Mouse (Mus musculus) MEL (cell line): Measurements from ENCODE around the gene Gm26566. TPM values are rescaled to one million over a fixed set of nuclear protein-coding genes. Genes with fewer than 3 reads are reported as not detected.
A peak's percentile ranks its signal among the peaks of the same experiment; 100 is the strongest.
"Not testable (repeated sequence)": the region's sequence is repeated elsewhere in the genome, so short reads cannot be mapped to it uniquely, and the experiment has no call there.

Experiments
- DNase-seq: peaks from one replicate; pipeline ENCODE4 v3.0.0; 2011; ENCODE audit warnings: low read depth, low spot score
- H3K27ac ChIP-seq: 2 replicates; pipeline ENCODE4 v1.5.1; 2012; ENCODE audit warnings: low read depth, mild to moderate bottlenecking, control low read depth, low read length, moderate library complexity; ENCODE audit not compliant: control insufficient read depth
- H3K27me3 ChIP-seq, 2 experiments: fragments of 150-350 bp in 1 of 2; sonication (generic) in 1 of 2; 2 replicates each; pipeline ENCODE4 v1.6.1; 2012; ENCODE audit warnings: low read length in 2 of 2, mild to moderate bottlenecking in 2 of 2, improper control_type of control experiment in 1 of 2, moderate library complexity in 1 of 2; ENCODE audit not compliant: insufficient read depth in 2 of 2, control insufficient read depth in 1 of 2
- H3K36me3 ChIP-seq, 2 experiments: 2 replicates each; pipeline ENCODE4 v1.6.1; 2012 to 2014; ENCODE audit warnings: low read length in 2 of 2, improper control_type of control experiment in 1 of 2, inconsistent platforms in 1 of 2, mild to moderate bottlenecking in 1 of 2; ENCODE audit not compliant: insufficient read depth in 2 of 2, control insufficient read depth in 1 of 2
- H3K4me1 ChIP-seq, 2 experiments: fragments of 150-350 bp in 1 of 2; sonication (generic) in 1 of 2; 2 replicates each; pipeline ENCODE4 v1.6.1; 2012; ENCODE audit warnings: low read length in 2 of 2, improper control_type of control experiment in 1 of 2, mild to moderate bottlenecking in 1 of 2; ENCODE audit not compliant: insufficient read depth in 2 of 2, control insufficient read depth in 1 of 2
- H3K4me3 ChIP-seq, 2 experiments: fragments of 150-350 bp in 1 of 2; sonication (generic) in 1 of 2; 2 replicates each; pipeline ENCODE4 v1.5.1; 2012; ENCODE audit warnings: low read depth in 2 of 2, low read length in 2 of 2, mild to moderate bottlenecking in 2 of 2, moderate library complexity in 2 of 2, control low read depth in 1 of 2, improper control_type of control experiment in 1 of 2; ENCODE audit not compliant: control insufficient read depth in 1 of 2, insufficient read depth in 1 of 2
- H3K79me2 ChIP-seq: 2 replicates; pipeline ENCODE4 v1.6.1; 2012; ENCODE audit warnings: mild to moderate bottlenecking, low read length, moderate library complexity; ENCODE audit not compliant: control insufficient read depth, poor library complexity, insufficient read depth
- H3K9ac ChIP-seq: 2 replicates; pipeline ENCODE4 v1.6.1; 2012; ENCODE audit warnings: low read depth, mild to moderate bottlenecking, control low read depth, low read length, moderate library complexity; ENCODE audit not compliant: control insufficient read depth, poor library complexity, severe bottlenecking
- H3K9me3 ChIP-seq: fragments of 150-350 bp; sonication (generic); replicated peaks from 2 replicates; pipeline ENCODE4 v1.6.1; 2012; ENCODE audit warnings: mild to moderate bottlenecking, low read length, improper control_type of control experiment, moderate library complexity; ENCODE audit not compliant: insufficient read depth
- CTCF ChIP-seq, 3 experiments: IDR thresholded peaks in 2 of 3; conservative IDR thresholded peaks in 1 of 3; 2 replicates each; pipeline ENCODE4 v1.5.1; 2011 to 2012; ENCODE audit warnings: low read length in 3 of 3, low read depth in 2 of 3, mild to moderate bottlenecking in 2 of 3, improper control_type of control experiment in 1 of 3, inconsistent platforms in 1 of 3, mixed read lengths in 1 of 3, moderate library complexity in 1 of 3; ENCODE audit not compliant: control insufficient read depth in 1 of 3, insufficient read depth in 1 of 3, poor library complexity in 1 of 3, severe bottlenecking in 1 of 3
- polyA plus RNA-seq, 2 experiments: library from polyadenylated mRNA; stranded (reverse) in 1 of 2; unstranded in 1 of 2; fragments of >175 nt in 1 of 2; fragments of >200 nt in 1 of 2; gene quantifications; 2 replicates each; pipeline versions ENCODE4 v1.2.1 to v1.2.4; 2012; ENCODE audit warnings: low replicate concordance in 2 of 2, low read depth in 1 of 2; ENCODE audit not compliant: insufficient read length in 2 of 2, insufficient read depth in 1 of 2, missing spikeins in 1 of 2
- total RNA-seq: library from RNA; depleted of rRNA; stranded (reverse); fragments of 300-350 nt; gene quantifications from 2 replicates; pipeline ENCODE4 v1.2.3, GENCODE M21; 2012; rRNA removed

Gene Gm26566
- total and polyA plus RNA-seq, 3 experiments = 0.40 to 9.8 TPM; not detected in 1

DNA sequence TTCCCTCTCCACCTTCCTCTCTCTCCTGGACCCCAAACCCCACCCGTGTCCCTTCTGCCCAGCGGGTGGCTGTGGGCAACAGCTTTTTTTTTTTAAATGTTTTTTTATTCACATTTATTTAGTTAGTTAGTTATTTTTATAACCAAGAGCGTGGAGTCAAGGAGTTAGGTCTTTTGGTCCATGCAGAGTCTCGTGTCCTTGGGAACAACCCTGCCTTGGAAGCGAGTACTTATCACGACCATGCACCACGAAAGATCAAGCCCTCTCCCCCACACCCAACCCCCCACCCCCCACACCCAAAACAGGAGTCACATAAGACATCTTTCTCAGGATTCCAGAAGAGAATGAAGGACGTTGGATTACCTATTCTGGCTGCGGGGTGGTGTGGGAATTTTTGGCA, 40.7 kb downstream of the Gm26566 start:
- H3K4me1 ChIP-seq, DNase-seq, H3K4me3 ChIP-seq, H3K36me3 ChIP-seq, H3K9me3 ChIP-seq, H3K27me3 ChIP-seq, H3K27ac ChIP-seq, H3K79me2 ChIP-seq: not testable (repeated sequence)
- TF ChIP-seq CTCF (IDR thresholded peaks at IDR 0.05 in 2 of 3, conservative IDR thresholded peaks at IDR 0.05 in 1 of 3; ENCODE audit: control insufficient read depth in 1 of 3, insufficient read depth in 1 of 3, low read depth in 2 of 3, low read length in 3 of 3, poor library complexity in 1 of 3, severe bottlenecking in 1 of 3) = 0 out of 6 replicates have a peak, but pooled peaks of 1 of the 3 experiments have one; percentile 2
- TF ChIP-seq, all 39 proteins: peak for 1; not testable (repeated sequence) for 38
- H3K9ac ChIP-seq = not testable (repeated sequence)

DNA sequence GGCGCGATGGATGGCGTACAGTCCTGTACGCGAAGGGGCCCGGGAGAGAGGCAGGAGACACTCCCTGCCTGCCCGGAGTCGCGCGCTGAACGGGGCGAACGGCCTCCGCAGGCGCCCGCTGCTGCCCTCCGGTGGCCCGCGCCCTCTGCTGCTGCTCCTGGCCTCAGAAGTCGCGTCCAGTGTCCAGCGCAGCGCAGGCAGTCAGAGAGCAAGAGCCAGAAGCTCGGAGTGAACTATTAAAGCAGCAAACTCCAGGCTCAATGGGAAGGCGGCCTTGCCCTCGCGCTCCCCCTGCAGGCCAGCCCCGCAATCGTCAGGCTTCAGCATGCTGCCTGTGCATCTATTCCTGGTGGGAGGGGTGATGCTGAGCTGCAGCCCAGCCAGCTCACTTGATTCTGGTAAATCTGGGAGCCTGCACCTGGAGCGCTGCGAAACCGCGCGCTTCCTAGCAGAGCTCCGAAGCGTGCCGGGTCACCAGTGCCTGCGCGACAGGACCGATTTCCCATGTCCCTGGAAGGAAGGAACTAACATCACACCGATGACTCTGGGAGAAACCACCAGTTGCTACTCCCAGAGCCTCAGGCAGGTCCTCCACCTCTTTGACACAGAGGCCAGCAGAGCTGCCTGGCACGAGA, 41.9 kb downstream of the Gm26566 start:
- not testable (repeated sequence) for H3K27ac ChIP-seq, H3K79me2 ChIP-seq, H3K9me3 ChIP-seq, H3K36me3 ChIP-seq, H3K4me1 ChIP-seq, H3K27me3 ChIP-seq
- peak; percentile 37 for DNase-seq
- Histone ChIP-seq H3K4me3 (peak overlapping the region in 1 of 2 experiments; percentile 23; a peak in 1 of 4 replicates), H3K9ac (peak overlapping the region; percentile 45; the same call in 1 of the 2 replicates)

Other genes with a start within 250 kb of the Gm26566 start
Only the 30 nearest of the 32 such genes appear.
- gene Ifna14, start 150.0 kb upstream of the Gm26566 start, total RNA-seq = not detected in 2 replicates
- not detected for gene Ifna14, start 150.0 kb upstream of the Gm26566 start, polyA plus RNA-seq
- not detected in 2 replicates for gene Ifna9, start 129.4 kb upstream of the Gm26566 start, total RNA-seq
- gene Ifna9, start 129.4 kb upstream of the Gm26566 start, polyA plus RNA-seq = not detected
- not detected in 2 replicates for gene Ifna12, start 118.4 kb upstream of the Gm26566 start, total RNA-seq
- not detected for gene Ifna12, start 118.4 kb upstream of the Gm26566 start, polyA plus RNA-seq
- not detected in 2 replicates for gene C87499, start 87.4 kb upstream of the Gm26566 start, total RNA-seq
- gene C87499, start 87.4 kb upstream of the Gm26566 start, polyA plus RNA-seq = not detected
- gene Ifna13, start 77.3 kb upstream of the Gm26566 start, total RNA-seq = not detected in 2 replicates
- gene Ifna13, start 77.3 kb upstream of the Gm26566 start, polyA plus RNA-seq = not detected
- not detected in 2 replicates for gene Ifna16, start 44.9 kb upstream of the Gm26566 start, total RNA-seq
- not detected for gene Ifna16, start 44.9 kb upstream of the Gm26566 start, polyA plus RNA-seq
- gene Ifna2, start 37.9 kb upstream of the Gm26566 start, total RNA-seq = not detected in 2 replicates
- not detected for gene Ifna2, start 37.9 kb upstream of the Gm26566 start, polyA plus RNA-seq
- not detected in 2 replicates for gene Ifnab, start 30.4 kb upstream of the Gm26566 start, total RNA-seq
- gene Ifnab, start 30.4 kb upstream of the Gm26566 start, polyA plus RNA-seq = not detected
- 33.9 and 35.1 TPM in 2 replicates for gene Klhl9, start 660 bp downstream of the Gm26566 start, total RNA-seq
- gene Klhl9, start 660 bp downstream of the Gm26566 start, polyA plus RNA-seq = 10 to 100 TPM; 16.6 to 69.5 TPM
- not detected in 2 replicates for gene Gm13271, start 33.1 kb downstream of the Gm26566 start, total RNA-seq
- gene Gm13271, start 33.1 kb downstream of the Gm26566 start, polyA plus RNA-seq = not detected
- not detected in 2 replicates for gene Gm13283, start 38.3 kb downstream of the Gm26566 start, total RNA-seq
- not detected for gene Gm13283, start 38.3 kb downstream of the Gm26566 start, polyA plus RNA-seq
- not detected in 2 replicates for gene Gm13290, start 52.0 kb downstream of the Gm26566 start, total RNA-seq
- under 1 TPM in 1 of 2 experiments, not detected in 1; 0.29 TPM for gene Gm13290, start 52.0 kb downstream of the Gm26566 start, polyA plus RNA-seq
- not detected in 2 replicates for gene Gm13289, start 55.1 kb downstream of the Gm26566 start, total RNA-seq
- gene Gm13289, start 55.1 kb downstream of the Gm26566 start, polyA plus RNA-seq = not detected
- not detected in 2 replicates for gene Gm13272, start 58.0 kb downstream of the Gm26566 start, total RNA-seq
- not detected for gene Gm13272, start 58.0 kb downstream of the Gm26566 start, polyA plus RNA-seq
- gene Ifnz, start 60.3 kb downstream of the Gm26566 start, total RNA-seq = not detected in 2 replicates
- under 1 TPM in 1 of 2 experiments, not detected in 1; 0.11 TPM for gene Ifnz, start 60.3 kb downstream of the Gm26566 start, polyA plus RNA-seq
- not detected in 2 replicates for gene Gm13276, start 63.9 kb downstream of the Gm26566 start, total RNA-seq
- not detected for gene Gm13276, start 63.9 kb downstream of the Gm26566 start, polyA plus RNA-seq
- not detected in 2 replicates for gene Gm13277, start 66.8 kb downstream of the Gm26566 start, total RNA-seq
- gene Gm13277, start 66.8 kb downstream of the Gm26566 start, polyA plus RNA-seq = not detected
- not detected in 2 replicates for gene Gm13278, start 69.7 kb downstream of the Gm26566 start, total RNA-seq
- not detected for gene Gm13278, start 69.7 kb downstream of the Gm26566 start, polyA plus RNA-seq
- not detected in 2 replicates for gene Gm13275, start 72.7 kb downstream of the Gm26566 start, total RNA-seq
- gene Gm13275, start 72.7 kb downstream of the Gm26566 start, polyA plus RNA-seq = under 1 TPM in 1 of 2 experiments, not detected in 1; 0.52 TPM
- not detected in 2 replicates for gene Gm13279, start 75.6 kb downstream of the Gm26566 start, total RNA-seq
- gene Gm13279, start 75.6 kb downstream of the Gm26566 start, polyA plus RNA-seq = not detected
- gene Gm13285, start 77.9 kb downstream of the Gm26566 start, total RNA-seq = 0.10 TPM in 1 of 2 replicates, not detected in the other
- gene Gm13285, start 77.9 kb downstream of the Gm26566 start, polyA plus RNA-seq = under 1 TPM in 1 of 2 experiments, not detected in 1; 0.14 TPM
- not detected in 2 replicates for gene Gm13287, start 81.4 kb downstream of the Gm26566 start, total RNA-seq
- not detected for gene Gm13287, start 81.4 kb downstream of the Gm26566 start, polyA plus RNA-seq
- gene Gm13288, start 83.7 kb downstream of the Gm26566 start, total RNA-seq = not detected in 2 replicates
- not detected for gene Gm13288, start 83.7 kb downstream of the Gm26566 start, polyA plus RNA-seq
- gene Ifna7, start 94.4 kb downstream of the Gm26566 start, total RNA-seq = not detected in 2 replicates
- not detected for gene Ifna7, start 94.4 kb downstream of the Gm26566 start, polyA plus RNA-seq
- not detected in 2 replicates for gene Ifna11, start 98.2 kb downstream of the Gm26566 start, total RNA-seq
- gene Ifna11, start 98.2 kb downstream of the Gm26566 start, polyA plus RNA-seq = not detected
- not detected in 2 replicates for gene Ifna6, start 105.6 kb downstream of the Gm26566 start, total RNA-seq
- not detected for gene Ifna6, start 105.6 kb downstream of the Gm26566 start, polyA plus RNA-seq
- gene Ifna5, start 113.7 kb downstream of the Gm26566 start, total RNA-seq = not detected in 2 replicates
- gene Ifna5, start 113.7 kb downstream of the Gm26566 start, polyA plus RNA-seq = not detected
- not detected in 2 replicates for gene Ifna4, start 120.1 kb downstream of the Gm26566 start, total RNA-seq
- gene Ifna4, start 120.1 kb downstream of the Gm26566 start, polyA plus RNA-seq = not detected
- gene Ifna1, start 128.3 kb downstream of the Gm26566 start, total RNA-seq = not detected in 2 replicates
- gene Ifna1, start 128.3 kb downstream of the Gm26566 start, polyA plus RNA-seq = not detected
- gene Ifne, start 158.4 kb downstream of the Gm26566 start, total RNA-seq = not detected in 2 replicates
- not detected for gene Ifne, start 158.4 kb downstream of the Gm26566 start, polyA plus RNA-seq